Mouse (Mus musculus): ENCODE data around the gene Trmt112. TPM values are rescaled to one million over a fixed set of nuclear protein-coding genes. Genes with fewer than 3 reads are reported as not detected.
"Not testable (repeated sequence)": the region's sequence is repeated elsewhere in the genome, so short reads cannot be mapped to it uniquely, and the experiment has no call there.

Trmt112 gene
- polyA plus RNA-seq, 1 experiment from 2014 or later = 173 TPM

DNA sequence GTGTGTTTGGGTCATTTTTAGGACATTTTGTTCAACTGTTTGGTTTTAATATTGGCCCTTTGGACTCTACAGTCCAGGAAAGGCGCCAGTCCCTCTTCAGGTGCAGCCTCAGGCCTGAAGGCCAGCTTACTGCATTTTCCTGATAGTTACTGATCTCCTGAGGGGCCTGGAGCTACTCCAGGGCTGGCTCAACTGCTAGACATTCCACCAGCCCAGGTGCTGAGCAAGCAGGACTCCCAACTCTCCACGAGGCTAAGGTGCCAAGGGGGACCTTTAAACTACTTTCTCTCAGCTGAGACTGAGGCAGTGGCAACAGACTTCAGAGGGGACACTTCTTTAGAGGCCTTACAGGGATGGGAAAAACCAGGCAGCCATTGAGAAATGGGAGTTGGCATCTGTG lies 4.7 kb upstream of the Trmt112 start:
- Histone ChIP-seq H3K27me3 (ENCODE audit: control insufficient read depth, insufficient read depth, low read length) (no peaks in the 10 kb centered on the region), H3K9ac (ENCODE audit: low read length) (no peak overlapping the region), H3K4me2 (ENCODE audit: low read depth, severe bottlenecking) (no peak overlapping the region), H3K4me1 (ENCODE audit: control insufficient read depth, insufficient read depth, low read length) (peaks cover 7% of the 10 kb centered on the region; the same call in 1 of the 2 replicates), H3K27ac (replicated peaks; ENCODE audit: low read depth, low read length) (no peak overlapping the region), H3K9me3 (ENCODE audit: control insufficient read depth, low read length) (peaks cover 2% of the 10 kb centered on the region; the same call in 1 of the 2 replicates), H3K36me3 (ENCODE audit: control insufficient read depth, insufficient read depth, low read length) (peaks cover 3% of the 10 kb centered on the region; the same call in 1 of the 2 replicates), H3K4me3 (ENCODE audit: low read depth, low read length) (no peak overlapping the region)
- ATAC-seq (ENCODE audit: insufficient number of reproducible peaks, low FRiP score, low TSS enrichment, low read depth) (no peak), DNase-seq (ENCODE audit: low spot score) (no peak)
- 88% methylated on average over 2 of the region's 2 CpGs for WGBS

DNA sequence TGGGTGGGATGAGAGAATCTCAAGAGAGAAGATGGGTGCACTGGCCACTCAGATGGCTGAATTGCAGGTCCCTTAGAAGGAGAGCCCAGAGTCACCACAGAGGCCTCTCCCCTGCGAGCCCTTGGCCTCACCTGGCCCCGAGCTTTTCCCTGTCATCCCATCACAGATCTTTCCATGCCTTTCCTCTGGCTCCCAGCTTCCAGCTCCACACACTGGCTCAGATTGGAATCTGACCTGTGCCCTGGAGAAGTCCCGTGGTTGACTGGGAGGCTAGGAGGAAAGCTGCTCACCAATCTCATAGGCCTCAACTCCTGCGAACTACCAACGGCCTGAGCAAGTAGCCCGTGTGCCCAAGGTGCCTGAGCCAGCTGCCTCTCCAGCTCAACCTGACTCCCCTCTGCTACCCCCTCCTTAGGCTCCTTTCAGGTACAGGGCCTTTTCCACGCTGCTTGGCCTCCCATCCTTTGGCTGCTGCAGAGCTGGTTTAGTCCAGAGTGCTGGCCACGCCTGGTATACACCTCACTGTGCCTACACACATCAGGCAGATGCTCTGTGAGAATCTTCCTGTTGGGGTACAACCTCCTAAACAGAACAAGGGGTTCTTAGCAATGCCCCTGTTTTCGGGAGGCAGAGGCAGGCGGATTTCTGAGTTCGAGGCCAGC lies 3.9 kb upstream of the Trmt112 start:
- Histone ChIP-seq H3K27ac (replicated peaks; ENCODE audit: low read depth, low read length) (no peak overlapping the region), H3K4me2 (ENCODE audit: low read depth, severe bottlenecking) (no peak overlapping the region), H3K4me3 (ENCODE audit: low read depth, low read length) (no peak overlapping the region), H3K27me3 (ENCODE audit: control insufficient read depth, insufficient read depth, low read length) (no peaks in the 10 kb centered on the region), H3K36me3 (ENCODE audit: control insufficient read depth, insufficient read depth, low read length) (peaks cover 3% of the 10 kb centered on the region; the same call in 1 of the 2 replicates), H3K4me1 (ENCODE audit: control insufficient read depth, insufficient read depth, low read length) (peaks cover 7% of the 10 kb centered on the region; the same call in 1 of the 2 replicates), H3K9ac (ENCODE audit: low read length) (no peak overlapping the region), H3K9me3 (ENCODE audit: control insufficient read depth, low read length) (no peaks in the 10 kb centered on the region)
- WGBS = 88% methylated on average over 11 of the region's 11 CpGs
- DNase-seq (ENCODE audit: low spot score) (no peak), ATAC-seq (ENCODE audit: insufficient number of reproducible peaks, low FRiP score, low TSS enrichment, low read depth) (no peak)

DNA sequence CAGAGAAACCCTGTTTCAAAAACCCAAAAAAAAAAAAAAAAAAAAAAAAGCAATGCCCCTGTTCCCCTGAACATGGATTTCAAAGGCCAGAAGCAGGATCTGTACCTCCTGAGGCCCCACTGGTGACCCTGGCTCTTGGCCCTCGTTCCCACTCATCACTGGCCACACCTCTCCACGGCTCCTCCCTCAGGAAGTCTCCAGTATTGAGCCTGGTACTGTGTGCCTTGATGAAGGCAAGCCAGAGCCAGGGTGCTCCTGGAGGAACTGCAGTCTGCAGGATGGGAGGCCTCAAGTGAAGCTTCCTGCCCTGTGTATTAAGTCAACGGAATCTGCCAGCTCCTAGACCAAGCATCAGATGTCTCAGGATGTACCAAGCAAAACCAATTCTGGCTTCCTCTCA lies 3.3 kb upstream of the Trmt112 start:
- no peak overlapping the region for H3K4me3 ChIP-seq (ENCODE audit: low read depth, low read length)
- H3K4me1 ChIP-seq (ENCODE audit: control insufficient read depth, insufficient read depth, low read length) = peaks cover 11% of the 10 kb centered on the region; the same call in 1 of the 2 replicates
- no peak overlapping the region for H3K4me2 ChIP-seq (ENCODE audit: low read depth, severe bottlenecking)
- H3K36me3 ChIP-seq (ENCODE audit: control insufficient read depth, insufficient read depth, low read length) = peaks cover 3% of the 10 kb centered on the region; the same call in 1 of the 2 replicates
- DNase-seq (ENCODE audit: low spot score) (no peak), ATAC-seq (ENCODE audit: insufficient number of reproducible peaks, low FRiP score, low TSS enrichment, low read depth) (no peak)
- no peaks in the 10 kb centered on the region for H3K9me3 ChIP-seq (ENCODE audit: control insufficient read depth, low read length)
- WGBS = 93% methylated on average over 3 of the region's 3 CpGs
- H3K27me3 ChIP-seq (ENCODE audit: control insufficient read depth, insufficient read depth, low read length) = no peaks in the 10 kb centered on the region
- no peak overlapping the region for H3K9ac ChIP-seq (ENCODE audit: low read length)
- H3K27ac ChIP-seq (replicated peaks; ENCODE audit: low read depth, low read length) = no peak overlapping the region

DNA sequence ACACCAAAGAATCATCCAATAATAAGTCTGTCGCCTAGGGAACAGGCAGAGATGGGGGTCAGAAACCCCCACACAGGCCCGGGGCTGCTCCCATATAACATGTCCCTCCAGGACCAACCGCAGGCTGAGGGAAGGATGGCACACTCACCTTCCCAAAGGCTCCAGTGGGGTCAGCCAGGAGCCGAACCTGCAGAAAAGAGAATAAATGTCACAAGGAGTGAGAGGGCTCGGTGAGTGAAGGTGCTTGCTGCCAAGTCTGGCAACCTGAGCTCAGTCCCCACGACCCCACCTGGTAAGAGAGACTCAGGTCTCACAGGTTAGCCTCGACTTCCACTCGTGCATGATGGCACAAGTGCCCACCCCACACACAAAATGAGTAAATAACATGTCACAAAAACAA lies 2.4 kb upstream of the Trmt112 start:
- H3K27me3 ChIP-seq (ENCODE audit: control insufficient read depth, insufficient read depth, low read length) = no peaks in the 10 kb centered on the region
- peaks cover 13% of the 10 kb centered on the region; the same call in 1 of the 2 replicates for H3K4me1 ChIP-seq (ENCODE audit: control insufficient read depth, insufficient read depth, low read length)
- no peak overlapping the region for H3K9ac ChIP-seq (ENCODE audit: low read length)
- no peak overlapping the region for H3K27ac ChIP-seq (replicated peaks; ENCODE audit: low read depth, low read length)
- no peaks in the 10 kb centered on the region for H3K9me3 ChIP-seq (ENCODE audit: control insufficient read depth, low read length)
- no peak overlapping the region for H3K4me3 ChIP-seq (ENCODE audit: low read depth, low read length)
- H3K36me3 ChIP-seq (ENCODE audit: control insufficient read depth, insufficient read depth, low read length) = peaks cover 11% of the 10 kb centered on the region; the same call in 1 of the 2 replicates
- no peak for DNase-seq (ENCODE audit: low spot score)
- WGBS = 85% methylated on average over 8 of the region's 8 CpGs
- no peak for ATAC-seq (ENCODE audit: insufficient number of reproducible peaks, low FRiP score, low TSS enrichment, low read depth)
- H3K4me2 ChIP-seq (ENCODE audit: low read depth, severe bottlenecking) = no peak overlapping the region

DNA sequence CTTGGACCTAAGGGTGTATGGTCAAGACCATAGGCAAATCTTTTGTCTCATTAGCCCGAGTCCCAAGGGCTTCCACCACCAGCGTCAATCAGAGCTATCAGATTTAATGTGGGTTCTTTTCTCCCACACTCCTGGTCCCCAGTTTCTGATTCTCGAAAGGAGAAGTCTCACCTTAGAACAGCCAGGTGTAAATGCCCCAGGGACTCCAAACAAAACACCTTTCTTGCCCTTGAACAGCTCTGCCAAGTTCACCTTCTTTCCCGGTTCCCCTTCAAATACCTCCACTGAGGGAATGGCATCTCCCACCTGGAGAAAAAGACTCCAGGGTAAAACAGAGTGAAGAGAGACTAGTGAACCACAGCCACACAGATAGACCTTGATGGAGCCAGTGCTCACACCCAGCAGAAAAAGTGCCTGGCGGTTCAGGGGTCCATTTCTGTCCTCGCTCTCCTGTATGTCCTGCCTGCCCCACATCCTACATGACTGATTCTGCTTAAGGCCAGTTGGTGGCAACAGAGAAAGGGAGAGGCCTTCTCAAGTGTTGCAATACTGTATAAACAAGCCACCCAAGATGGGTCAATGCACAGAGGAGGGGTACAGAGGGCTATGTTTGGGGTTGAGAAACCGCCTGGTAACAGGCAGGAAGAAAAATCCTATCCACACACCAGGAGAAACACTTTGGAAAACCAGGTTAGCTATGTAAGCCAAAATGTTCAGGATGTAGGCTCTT lies 1.5 kb upstream of the Trmt112 start:
- Histone ChIP-seq H3K4me3 (ENCODE audit: low read depth, low read length) (no peak overlapping the region), H3K9ac (ENCODE audit: low read length) (no peak overlapping the region), H3K27me3 (ENCODE audit: control insufficient read depth, insufficient read depth, low read length) (no peaks in the 10 kb centered on the region), H3K27ac (replicated peaks; ENCODE audit: low read depth, low read length) (no peak overlapping the region), H3K36me3 (ENCODE audit: control insufficient read depth, insufficient read depth, low read length) (peaks cover 13% of the 10 kb centered on the region), H3K4me1 (ENCODE audit: control insufficient read depth, insufficient read depth, low read length) (peaks cover 13% of the 10 kb centered on the region; the same call in 1 of the 2 replicates), H3K9me3 (ENCODE audit: control insufficient read depth, low read length) (no peaks in the 10 kb centered on the region), H3K4me2 (ENCODE audit: low read depth, severe bottlenecking) (no peak overlapping the region; the same call in 1 of the 2 replicates)
- ATAC-seq (ENCODE audit: insufficient number of reproducible peaks, low FRiP score, low TSS enrichment, low read depth) (no peak), DNase-seq (ENCODE audit: low spot score) (no peak)
- 87% methylated on average over 7 of the region's 7 CpGs for WGBS

DNA sequence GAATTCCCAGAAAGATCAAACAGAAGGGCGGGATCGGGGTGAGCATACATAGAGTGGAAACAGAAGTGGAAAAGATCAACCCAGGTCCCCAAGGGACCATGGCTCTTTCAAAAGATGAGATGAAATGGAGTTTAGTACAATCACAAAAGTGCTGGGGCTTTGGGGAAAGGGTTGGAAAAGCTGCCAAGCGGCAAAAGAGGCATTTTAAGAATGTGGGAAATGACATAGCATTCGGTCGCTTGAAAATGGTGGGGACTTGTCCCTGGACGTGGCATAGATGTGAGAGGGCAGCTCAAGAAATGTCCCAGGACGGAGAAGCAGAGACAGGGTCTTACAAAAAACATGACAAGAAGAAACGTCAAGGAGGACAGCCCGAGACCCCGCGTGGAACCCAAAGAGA lies 477 bp upstream of the Trmt112 start:
- WGBS = 9% methylated on average over 11 of the region's 11 CpGs
- peaks cover 15% of the 10 kb centered on the region for H3K36me3 ChIP-seq (ENCODE audit: control insufficient read depth, insufficient read depth, low read length)
- H3K27ac ChIP-seq (replicated peaks; ENCODE audit: low read depth, low read length) = peak overlapping the region; percentile 98; the same call in 1 of the 2 replicates
- ATAC-seq (ENCODE audit: insufficient number of reproducible peaks, low FRiP score, low TSS enrichment, low read depth) (no peak; the same call in 1 of the 2 replicates), DNase-seq (ENCODE audit: low spot score) (no peak)
- peak overlapping the region; percentile 80 for H3K4me2 ChIP-seq (ENCODE audit: low read depth, severe bottlenecking)
- peak overlapping the region; percentile 67 for H3K9ac ChIP-seq (ENCODE audit: low read length)
- peak overlapping the region; percentile 60 for H3K4me3 ChIP-seq (ENCODE audit: low read depth, low read length)
- H3K9me3 ChIP-seq (ENCODE audit: control insufficient read depth, low read length) = no peaks in the 10 kb centered on the region
- peaks cover 13% of the 10 kb centered on the region; the same call in 1 of the 2 replicates for H3K4me1 ChIP-seq (ENCODE audit: control insufficient read depth, insufficient read depth, low read length)
- H3K27me3 ChIP-seq (ENCODE audit: control insufficient read depth, insufficient read depth, low read length) = no peaks in the 10 kb centered on the region

DNA sequence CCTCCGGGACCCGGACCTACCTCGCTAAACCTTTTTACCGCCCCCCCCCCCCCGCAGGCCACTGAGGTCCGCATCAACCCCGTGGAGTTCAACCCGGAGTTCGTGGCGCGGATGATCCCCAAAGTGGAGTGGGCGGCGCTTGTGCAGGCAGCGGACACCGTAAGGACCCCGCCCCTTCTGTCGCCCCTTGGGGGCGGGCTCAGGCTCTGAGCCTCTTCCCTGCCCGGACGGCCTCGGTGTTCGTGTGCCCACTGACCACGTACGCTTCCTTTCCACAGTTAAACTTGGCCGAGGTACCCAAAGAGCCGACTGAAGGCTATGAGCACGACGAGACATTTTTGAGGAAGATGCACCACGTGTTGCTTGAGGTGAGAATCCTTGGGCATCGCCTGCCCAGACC lies 808 bp downstream of the Trmt112 start:
- under 1% methylated on average over 30 of the region's 30 CpGs for WGBS
- not testable (repeated sequence) for H3K27me3 ChIP-seq (ENCODE audit: control insufficient read depth, insufficient read depth, low read length); H3K9me3 ChIP-seq (ENCODE audit: control insufficient read depth, low read length)
- peak overlapping the region; percentile 67 for H3K9ac ChIP-seq (ENCODE audit: low read length)
- H3K4me2 ChIP-seq (ENCODE audit: low read depth, severe bottlenecking) = peak overlapping the region; percentile 80
- H3K4me1 ChIP-seq (ENCODE audit: control insufficient read depth, insufficient read depth, low read length) = peaks cover 13% of the 10 kb centered on the region; the same call in 1 of the 2 replicates
- H3K36me3 ChIP-seq (ENCODE audit: control insufficient read depth, insufficient read depth, low read length) = peaks cover 15% of the 10 kb centered on the region
- peak; percentile 62 for DNase-seq (ENCODE audit: low spot score)
- peak; percentile 16 for ATAC-seq (ENCODE audit: insufficient number of reproducible peaks, low FRiP score, low TSS enrichment, low read depth)
- peak overlapping the region; percentile 60 for H3K4me3 ChIP-seq (ENCODE audit: low read depth, low read length)
- H3K27ac ChIP-seq (replicated peaks; ENCODE audit: low read depth, low read length) = peak overlapping the region; percentile 98
